Mouse (Mus musculus) gastrocnemius, adult 2 months (tissue): ENCODE data around the gene Ccdc173. TPM values are rescaled to one million over a fixed set of nuclear protein-coding genes. Genes with fewer than 3 reads are reported as not detected.

Experiments used
- DNase-seq: peaks from one replicate; pipeline ENCODE4 v3.0.0; 2022
- H3K27ac ChIP-seq: fragments of 200-600 bp; 2 replicates; pipeline ENCODE4 v1.8.1; 2022; ENCODE audit warnings: mild to moderate bottlenecking
- H3K4me3 ChIP-seq: fragments of 200-600 bp; 2 replicates; pipeline ENCODE4 v1.8.1; 2022; ENCODE audit warnings: mild to moderate bottlenecking, moderate library complexity
- CTCF ChIP-seq: fragments of 200-600 bp; IDR thresholded peaks from 2 replicates; pipeline ENCODE4 v1.8.1; 2022; ENCODE audit warnings: antibody characterized with exemption, mild to moderate bottlenecking, moderate library complexity
- intact Hi-C: fragments of 180-260 bp; cut with DNase I; formaldehyde crosslinking; loops from one replicate; pipeline ENCODE4 v1.15.1; 2025
- long read RNA-seq, 2 experiments: library from polyadenylated mRNA; stranded (forward); transcript quantifications; one replicate each; pipeline ENCODE4 v2.0.0; 2021
- total RNA-seq, 2 experiments: library from RNA; stranded (reverse); gene quantifications; 2 replicates each; pipeline ENCODE4 v1.2.3; 2021

Gene Ccdc173
- under 1 TPM; 0.38 to 0.56 TPM for total RNA-seq
- long read RNA-seq, experiment 1: 0 reads
- long read RNA-seq, experiment 2, partial matches to known transcripts: 1 of 1 reads
- long read RNA-seq, experiment 2, other reads (novel, unspliced or antisense): 0 of 1 reads

DNA sequence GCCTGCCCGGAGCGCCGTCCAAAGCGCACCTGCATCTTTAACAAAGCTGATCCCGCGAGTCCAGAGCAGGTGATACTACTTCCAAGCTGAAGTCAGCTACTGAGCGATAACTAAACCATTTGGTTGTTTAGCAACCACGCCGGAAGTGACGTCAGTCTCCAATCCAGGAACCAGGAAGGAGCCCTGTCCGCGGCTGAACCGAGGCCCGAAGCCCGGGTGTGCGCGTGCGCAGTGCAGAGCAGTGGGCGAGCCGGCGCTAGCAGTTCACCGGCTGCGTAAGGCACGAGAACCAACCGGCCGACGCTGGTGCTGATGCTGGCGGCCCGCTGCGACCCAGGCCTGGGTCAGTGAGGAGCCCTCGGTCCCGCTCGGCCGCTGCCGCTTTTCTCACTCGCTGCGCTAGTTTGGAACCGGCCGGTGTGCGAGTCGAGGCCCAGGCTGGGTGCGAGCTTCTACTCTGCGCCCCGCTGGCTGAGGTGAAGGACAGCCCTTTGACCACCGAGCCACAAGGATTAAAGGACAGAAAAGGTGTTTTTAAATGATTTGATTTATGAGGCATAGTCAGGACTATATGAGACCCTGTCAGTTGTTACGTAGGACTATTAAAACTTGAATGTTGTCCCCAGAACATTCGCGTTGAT, at the start of gene Ccdc173, which contains the start of gene Phospho2:
Gene Ccdc173, minus strand, starts transcription at position 147 of the 641 bp plus-strand sequence.
Gene Phospho2, plus strand, starts transcription at position 195 of the 641 bp plus-strand sequence.
- intact Hi-C loops: loop anchor here (5.0 kb wide), 1 partner anchor 67 kb away; the partner anchor contains the start of gene Ppig
- no peak for TF ChIP-seq CTCF
- peak; percentile 99 for DNase-seq
- H3K4me3 ChIP-seq: peak within 1 kb of the TSS; percentile 86
- peak within 1 kb of the TSS; percentile 90 for H3K27ac ChIP-seq

DNA sequence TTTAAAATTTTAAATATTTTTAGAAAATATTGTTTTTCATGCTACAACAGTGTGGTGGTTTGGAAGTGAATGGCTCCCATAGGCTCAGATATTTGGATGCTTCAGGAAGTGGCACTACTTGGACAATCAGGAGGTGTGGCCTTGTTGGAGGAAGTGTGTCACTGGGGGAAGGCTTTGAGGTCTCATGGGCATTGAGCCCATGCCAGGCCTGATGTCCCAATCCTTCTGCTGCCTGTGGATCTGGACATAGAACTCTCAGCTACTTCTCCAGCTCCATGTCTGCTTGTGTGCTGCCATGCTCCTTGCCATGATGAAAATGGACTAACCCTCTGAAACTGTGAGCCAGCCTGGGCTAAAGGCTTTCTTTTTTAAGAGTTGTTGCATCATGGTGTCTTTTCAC, 49.3 kb upstream of the Ccdc173 start:
- no peak for DNase-seq
- intact Hi-C loops: no loop called here
- Histone ChIP-seq H3K4me3 (no peak overlapping the region), H3K27ac (no peak overlapping the region)
- TF ChIP-seq CTCF: no peak

- TF ChIP-seq CTCF: no peak
- intact Hi-C loops: no loop called here
Observed at GRCm38 (mm10) chr2:69837996-69838395, 48.6 kb upstream of the Ccdc173 start.

GRCm38 (mm10) chr2:69837244-69837967, 48.0 kb upstream of the Ccdc173 start:
- Histone ChIP-seq H3K27ac (no peak overlapping the region), H3K4me3 (no peak overlapping the region)
- no peak for TF ChIP-seq CTCF
- intact Hi-C loops: no loop called here
- DNase-seq: no peak

More at GRCm38 (mm10) chr2:69837996-69838395, 48.6 kb upstream of the Ccdc173 start:
- no peak for DNase-seq
- Histone ChIP-seq H3K27ac (no peak overlapping the region), H3K4me3 (no peak overlapping the region)

GRCm38 (mm10) chr2:69830116-69830515, 40.7 kb upstream of the Ccdc173 start:
- H3K27ac ChIP-seq: no peak overlapping the region
- no peak overlapping the region for H3K4me3 ChIP-seq
- no peak for DNase-seq
- no peak for TF ChIP-seq CTCF
- intact Hi-C loops: no loop called here

DNA sequence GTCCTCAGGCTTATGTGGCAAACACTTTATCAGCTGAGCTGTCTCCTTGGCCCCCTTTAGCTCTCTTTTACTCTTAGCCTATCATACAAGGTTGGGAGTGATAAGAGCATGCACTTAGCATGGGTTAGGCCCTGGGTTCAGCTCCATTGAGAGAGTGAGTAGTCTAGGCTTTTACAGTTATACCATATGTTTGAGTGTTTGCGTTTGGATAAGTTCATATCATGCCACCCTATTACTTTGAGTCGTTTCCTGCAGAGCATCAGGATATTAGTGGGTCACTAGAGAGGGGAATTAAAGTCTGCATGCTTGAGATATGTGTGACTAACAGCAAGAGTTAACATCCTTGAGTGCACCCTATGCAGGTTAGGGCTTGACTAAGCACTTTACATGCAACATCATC, 40.3 kb upstream of the Ccdc173 start:
- no peak for DNase-seq
- TF ChIP-seq CTCF: no peak
- no peak overlapping the region for H3K4me3 ChIP-seq

GRCm38 (mm10) chr2:69828031-69828430, 38.7 kb upstream of the Ccdc173 start:
- intact Hi-C loops: no loop called here
- TF ChIP-seq CTCF: no peak
- DNase-seq: no peak
- Histone ChIP-seq H3K4me3 (no peak overlapping the region), H3K27ac (no peak overlapping the region; the same call in 1 of the 2 replicates)

More for the DNA sequence above, 40.3 kb upstream of the Ccdc173 start:
- intact Hi-C loops: no loop called here
- H3K27ac ChIP-seq: no peak overlapping the region

DNA sequence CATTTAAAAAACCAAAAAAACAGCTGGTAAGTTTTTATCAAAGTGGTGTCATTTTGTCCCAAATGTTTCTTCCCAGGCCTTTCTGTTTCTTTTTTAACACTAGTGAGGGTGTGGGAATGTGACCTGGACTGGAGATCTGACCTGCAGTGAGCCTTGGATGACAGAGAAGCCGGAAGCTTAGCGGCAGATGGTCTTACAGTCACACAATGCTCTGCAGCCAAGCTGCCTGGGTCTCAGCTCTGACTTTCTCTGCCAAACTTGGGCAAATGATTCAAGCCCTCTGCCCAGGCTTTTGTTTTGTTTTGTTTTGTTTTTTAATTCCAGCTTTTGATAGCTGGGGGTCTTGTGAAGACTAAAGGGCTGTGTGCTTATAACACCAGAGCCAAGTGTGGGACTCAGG, 37.0 kb upstream of the Ccdc173 start:
- DNase-seq: no peak
- peak overlapping the region; percentile 29; the same call in 1 of the 2 replicates for H3K27ac ChIP-seq

GRCm38 (mm10) chr2:69825898-69826297, 36.5 kb upstream of the Ccdc173 start:
- peak overlapping the region; percentile 4; the same call in 1 of the 2 replicates for H3K27ac ChIP-seq
- intact Hi-C loops: no loop called here

More for the DNA sequence above, 37.0 kb upstream of the Ccdc173 start:
- intact Hi-C loops: no loop called here
- TF ChIP-seq CTCF: no peak
- no peak overlapping the region for H3K4me3 ChIP-seq

DNA sequence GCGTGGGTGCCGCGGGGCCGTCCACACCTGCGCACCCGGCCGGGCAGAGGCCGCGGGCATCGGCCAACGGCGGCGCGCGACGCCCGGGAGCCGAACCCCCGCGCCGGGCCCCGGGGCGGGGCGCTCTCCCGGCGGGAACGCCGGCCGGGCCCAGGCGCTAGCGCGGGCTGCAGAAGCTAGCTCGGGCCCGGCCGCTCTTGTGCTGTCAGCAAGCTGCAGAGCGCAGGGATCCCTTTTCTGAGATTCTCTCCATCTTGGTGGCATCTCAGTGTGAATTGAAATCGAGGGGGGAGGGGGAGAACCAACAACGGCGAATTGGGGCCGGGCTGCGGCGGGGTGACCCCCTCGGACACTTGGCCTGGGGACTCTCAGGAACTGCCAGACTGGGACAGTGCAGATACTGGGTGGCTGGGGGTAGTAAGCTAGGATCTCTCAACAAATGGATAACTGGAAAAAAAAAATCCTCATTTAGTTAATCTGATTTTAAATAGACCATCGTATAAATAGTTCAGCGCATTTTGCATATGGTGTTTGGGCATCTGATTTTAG, 33.8 kb upstream of the Ccdc173 start:
- Histone ChIP-seq H3K27ac (peak overlapping the region; percentile 80), H3K4me3 (peak overlapping the region; percentile 89)
- intact Hi-C loops: no loop called here
- no peak for TF ChIP-seq CTCF
- DNase-seq: peak; percentile 52

More at GRCm38 (mm10) chr2:69825898-69826297, 36.5 kb upstream of the Ccdc173 start:
- TF ChIP-seq CTCF: no peak
- H3K4me3 ChIP-seq: no peak overlapping the region; the same call in 1 of the 2 replicates
- no peak for DNase-seq

- Histone ChIP-seq H3K27ac (peak overlapping the region; percentile 80), H3K4me3 (peak overlapping the region; percentile 89)
- peak; percentile 50 for DNase-seq
- TF ChIP-seq CTCF: no peak
- intact Hi-C loops: no loop called here
Observed at GRCm38 (mm10) chr2:69822361-69823128, 33.2 kb upstream of the Ccdc173 start.

DNA sequence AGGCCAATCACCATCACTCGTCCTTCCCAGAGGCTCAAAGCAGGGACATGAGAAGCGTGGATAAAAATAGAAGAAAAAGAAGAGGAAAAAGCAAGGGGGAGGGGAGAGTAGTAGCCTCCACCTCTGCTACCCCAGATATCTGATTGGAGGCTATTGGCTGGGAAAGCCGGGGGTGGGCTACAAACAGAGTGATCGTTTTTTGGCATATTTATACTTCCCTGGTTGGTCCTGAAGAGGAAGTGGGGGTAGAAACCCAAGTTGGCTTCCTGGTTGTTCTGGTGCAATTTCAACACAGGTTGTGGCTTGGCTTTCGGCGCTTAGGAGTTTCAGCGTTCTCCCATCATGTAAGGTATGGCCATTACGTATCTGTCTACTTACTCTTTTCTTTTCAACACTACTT, 32.3 kb upstream of the Ccdc173 start, which contains the start of gene Klhl23:
Gene Klhl23, plus strand, starts transcription at position 234 of the 400 bp plus-strand sequence.
- peak; percentile 18 for DNase-seq
- intact Hi-C loops: no loop called here
- H3K27ac ChIP-seq: peak within 1 kb of the TSS; percentile 80
- H3K4me3 ChIP-seq: peak within 1 kb of the TSS; percentile 89
- no peak for TF ChIP-seq CTCF
